Mouse (Mus musculus) forebrain, postnatal 0 days (tissue): ENCODE data around the gene Olfr698. TPM values are rescaled to one million over a fixed set of nuclear protein-coding genes. Genes with fewer than 3 reads are reported as not detected.
"Not testable (repeated sequence)": the region's sequence is repeated elsewhere in the genome, so short reads cannot be mapped to it uniquely, and the experiment has no call there.

Experiments
- ATAC-seq: fragments of 200-750 bp; cut with Nextera tagmentation; 2 replicates; pipeline ENCODE4 v1.8.0; 2017; ENCODE audit warnings: mild to moderate bottlenecking, moderate library complexity
- DNase-seq: peaks from one replicate; pipeline ENCODE4 v3.0.0-alpha.2; 2015
- H3K27ac ChIP-seq: fragments of 300-500 bp; sonication (generic); 2 replicates; pipeline ENCODE4 v1.5.1; 2014; ENCODE audit warnings: low read depth, mild to moderate bottlenecking, antibody characterized with exemption, low read length, moderate library complexity, mixed read lengths
- H3K27me3 ChIP-seq: fragments of 300-500 bp; sonication (generic); 2 replicates; pipeline ENCODE4 v1.6.1; 2014; ENCODE audit warnings: mild to moderate bottlenecking, low read length, mixed read lengths; ENCODE audit not compliant: insufficient read depth
- H3K36me3 ChIP-seq: fragments of 300-500 bp; sonication (generic); 2 replicates; pipeline ENCODE4 v1.6.1; 2014; ENCODE audit warnings: mild to moderate bottlenecking, moderate library complexity; ENCODE audit not compliant: insufficient read depth
- H3K4me1 ChIP-seq: fragments of 300-500 bp; sonication (generic); 2 replicates; pipeline ENCODE4 v1.6.1; 2014; ENCODE audit warnings: antibody characterized with exemption; ENCODE audit not compliant: insufficient read depth
- H3K4me2 ChIP-seq: fragments of 300-500 bp; sonication (generic); 2 replicates; pipeline ENCODE4 v1.6.1; 2014; ENCODE audit warnings: low read depth, mild to moderate bottlenecking, moderate library complexity
- H3K4me3 ChIP-seq: fragments of 300-500 bp; sonication (generic); 2 replicates; pipeline ENCODE4 v1.5.1; 2014; ENCODE audit warnings: low read depth, low read length, mixed read lengths
- H3K9ac ChIP-seq: fragments of 300-500 bp; sonication (generic); 2 replicates; pipeline ENCODE4 v1.6.1; 2014; ENCODE audit warnings: mild to moderate bottlenecking
- H3K9me3 ChIP-seq: fragments of 300-500 bp; sonication (generic); 2 replicates; pipeline ENCODE4 v1.6.1; 2016; ENCODE audit warnings: low read length
- CTCF ChIP-seq: sonication (generic); IDR thresholded peaks from 2 replicates; pipeline ENCODE4 v1.5.1; 2016; ENCODE audit warnings: antibody characterized with exemption, control low read depth, low read depth
- WGBS: fragments of 180-500 bp; shearing (Covaris S2); extraction: QIAGEN DNeasy Blood & Tissue Kit; methylation state at CpG from one replicate; pipeline ENCODE4 v1.1.7; 2014; 5-methylcytosine and 5-hydroxymethylcytosine counted together
- polyA plus RNA-seq: library from polyadenylated mRNA; unstranded; fragments of >200 nt; fragmentation: Nextera tagmentation; extraction: Ambion mirVana; gene quantifications from 2 replicates; pipeline ENCODE4 v1.2.1, GENCODE M21; 2015
- total RNA-seq: library from RNA; depleted of rRNA; stranded (reverse); fragments of >200 nt; gene quantifications from 2 replicates; pipeline ENCODE4 v1.2.3, GENCODE M21; 2014; rRNA removed

Olfr698 gene
- not detected in 2 replicates for total RNA-seq
- not detected in 2 replicates for polyA plus RNA-seq

DNA sequence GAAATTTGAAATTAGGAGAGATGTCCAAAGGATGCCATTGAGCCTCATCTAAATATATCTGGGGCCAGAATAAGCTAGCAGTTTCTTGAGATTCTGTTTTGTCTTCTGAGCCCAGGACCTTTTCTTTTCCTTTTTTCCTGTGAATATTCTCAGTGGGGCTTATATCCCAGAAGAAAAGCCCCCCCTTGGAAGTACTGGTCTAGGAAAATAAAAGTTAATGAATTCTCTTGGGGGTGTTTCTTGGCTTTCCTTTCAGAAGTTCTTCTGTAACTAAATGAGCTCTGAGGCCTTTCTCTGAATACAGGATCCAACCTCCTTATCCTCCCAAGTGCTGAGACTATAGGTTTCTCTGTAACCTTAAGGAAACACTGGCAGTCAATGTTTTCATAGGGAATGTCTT is at the start of gene Olfr698:
TSS of gene Olfr698 (minus strand) at position 101 of the 400 bp plus-strand sequence.
- no peak for DNase-seq
- TF ChIP-seq CTCF: no peak
- H3K27me3 ChIP-seq: no peaks in the 10 kb centered on the region
- no peaks in the 10 kb centered on the region for H3K4me1 ChIP-seq
- no peak within 1 kb of the TSS for H3K9ac ChIP-seq
- no peaks in the 10 kb centered on the region for H3K36me3 ChIP-seq
- no peak for ATAC-seq
- H3K9me3 ChIP-seq: no peaks in the 10 kb centered on the region
- no peak within 1 kb of the TSS for H3K27ac ChIP-seq
- H3K4me3 ChIP-seq: no peak within 1 kb of the TSS
- no peak within 1 kb of the TSS for H3K4me2 ChIP-seq

DNA sequence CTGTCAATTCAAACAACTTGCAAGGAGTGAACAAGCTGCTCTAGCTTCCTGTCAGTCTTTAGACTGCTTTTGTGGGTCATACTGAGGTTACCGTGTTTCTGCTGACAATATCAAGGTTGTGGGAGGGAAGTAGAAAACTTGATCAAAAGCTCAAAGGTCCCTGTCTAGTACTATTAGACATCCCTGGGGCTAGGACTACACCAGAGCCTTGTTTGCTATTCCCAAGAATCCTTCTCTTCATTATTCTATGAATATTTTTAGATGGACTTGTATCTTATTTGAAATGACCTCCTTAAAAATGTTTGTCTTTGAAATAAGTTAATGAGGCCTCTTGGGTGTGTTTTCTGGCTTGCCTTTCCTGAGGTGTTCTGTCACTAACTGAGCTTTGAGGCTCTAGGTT is 37.9 kb upstream of the Olfr698 start, which contains the start of gene Olfr699:
TSS of gene Olfr699 (minus strand) at position 101 of the 400 bp plus-strand sequence.
- ATAC-seq: no peak
- no peak for TF ChIP-seq CTCF
- H3K4me1 ChIP-seq: no peaks in the 10 kb centered on the region
- no peak within 1 kb of the TSS for H3K27ac ChIP-seq
- DNase-seq: no peak
- WGBS: 89% methylated on average over 1 of the region's 1 CpGs
- H3K27me3 ChIP-seq: no peaks in the 10 kb centered on the region
- no peaks in the 10 kb centered on the region for H3K9me3 ChIP-seq
- no peaks in the 10 kb centered on the region for H3K36me3 ChIP-seq
- H3K9ac ChIP-seq: no peak within 1 kb of the TSS
- no peak within 1 kb of the TSS for H3K4me2 ChIP-seq
- no peak within 1 kb of the TSS for H3K4me3 ChIP-seq

GRCm38 (mm10) chr7:106788330-106788729 is 33.1 kb upstream of the Olfr698 start:
- H3K36me3 ChIP-seq: no peaks in the 10 kb centered on the region
- H3K27ac ChIP-seq: no peak overlapping the region
- H3K4me1 ChIP-seq: no peaks in the 10 kb centered on the region
- no peak overlapping the region for H3K9ac ChIP-seq
- no peak overlapping the region for H3K4me2 ChIP-seq
- no peak for TF ChIP-seq CTCF
- no peaks in the 10 kb centered on the region for H3K9me3 ChIP-seq
- no peak for DNase-seq
- no peak overlapping the region for H3K4me3 ChIP-seq
- ATAC-seq: no peak
- no peaks in the 10 kb centered on the region for H3K27me3 ChIP-seq

DNA sequence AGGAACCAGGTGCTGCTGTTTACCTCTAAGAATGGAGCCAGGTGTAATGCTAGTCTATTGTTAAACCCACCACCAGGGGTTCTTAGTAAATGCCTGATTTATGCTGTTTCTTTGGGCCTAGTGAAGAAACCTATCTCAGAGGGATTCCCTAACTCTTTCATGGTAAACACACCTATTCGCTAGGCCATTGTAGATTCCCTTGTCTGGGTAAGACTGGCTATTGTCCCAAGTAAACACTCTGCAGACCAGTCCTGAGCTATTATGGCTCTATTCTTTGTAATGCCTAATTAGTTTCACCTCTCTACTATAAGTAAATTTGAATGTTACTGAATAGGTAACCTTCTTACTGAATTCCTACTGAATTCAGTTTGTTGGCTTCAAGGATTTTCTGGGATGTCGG is 5.8 kb upstream of the Olfr698 start:
- H3K9ac ChIP-seq, H3K27me3 ChIP-seq, H3K4me3 ChIP-seq, H3K4me2 ChIP-seq, DNase-seq, H3K9me3 ChIP-seq, H3K36me3 ChIP-seq, ATAC-seq, H3K4me1 ChIP-seq, H3K27ac ChIP-seq: not testable (repeated sequence)
- WGBS: 93% methylated on average over 2 of the region's 2 CpGs

DNA sequence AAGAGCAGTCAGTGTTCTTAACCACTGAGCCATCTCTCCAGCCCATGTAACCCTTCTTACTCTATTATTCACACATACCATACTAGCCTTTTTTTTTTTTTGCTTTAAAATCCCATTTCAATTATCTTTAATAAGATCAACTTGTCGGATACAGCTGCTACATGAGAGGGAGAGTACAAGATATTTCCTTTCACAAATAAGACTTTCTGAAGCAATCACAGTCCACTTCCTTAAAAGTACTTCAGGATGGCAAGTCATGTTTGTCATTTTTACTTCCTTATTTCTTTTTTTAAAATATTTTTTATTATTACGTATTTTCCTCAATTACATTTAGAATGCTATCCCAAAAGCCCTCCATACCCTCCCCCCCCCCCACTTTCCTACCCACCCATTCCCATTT is 3.6 kb upstream of the Olfr698 start:
- Histone ChIP-seq H3K27me3 (no peaks in the 10 kb centered on the region), H3K27ac (no peak overlapping the region), H3K9me3 (no peaks in the 10 kb centered on the region), H3K9ac (no peak overlapping the region), H3K36me3 (no peaks in the 10 kb centered on the region), H3K4me1 (no peaks in the 10 kb centered on the region), H3K4me3 (no peak overlapping the region), H3K4me2 (no peak overlapping the region)
- no peak for DNase-seq
- ATAC-seq: no peak
- WGBS: 85% methylated on average over 2 of the region's 2 CpGs
- no peak for TF ChIP-seq CTCF

DNA sequence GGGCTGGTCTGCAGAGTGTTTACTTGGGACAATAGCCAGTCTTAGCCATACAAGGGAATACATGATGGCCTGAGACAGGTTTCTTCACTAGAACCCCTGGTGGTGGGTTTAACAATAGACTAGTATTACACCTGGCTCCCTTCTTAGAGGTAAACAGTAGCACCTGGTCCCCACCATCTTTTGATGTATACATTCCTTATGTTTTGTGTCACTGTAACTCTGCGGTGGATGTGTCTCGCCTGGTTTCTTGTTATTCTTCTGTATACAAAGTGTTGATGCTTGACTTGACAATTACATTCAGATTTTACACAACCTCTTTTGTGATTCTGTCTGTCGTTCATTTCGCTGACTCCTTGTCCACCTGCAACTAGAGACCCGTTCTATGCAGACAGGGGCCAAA is 9.4 kb downstream of the Olfr698 start:
- H3K4me3 ChIP-seq: no peak overlapping the region
- H3K9ac ChIP-seq: no peak overlapping the region
- no peaks in the 10 kb centered on the region for H3K4me1 ChIP-seq
- H3K9me3 ChIP-seq: no peaks in the 10 kb centered on the region
- ATAC-seq (no peak), DNase-seq (no peak)
- no peak for TF ChIP-seq CTCF
- H3K36me3 ChIP-seq: no peaks in the 10 kb centered on the region
- no peaks in the 10 kb centered on the region for H3K27me3 ChIP-seq
- 92% methylated on average over 5 of the region's 5 CpGs for WGBS
- no peak overlapping the region for H3K27ac ChIP-seq
- no peak overlapping the region for H3K4me2 ChIP-seq

DNA sequence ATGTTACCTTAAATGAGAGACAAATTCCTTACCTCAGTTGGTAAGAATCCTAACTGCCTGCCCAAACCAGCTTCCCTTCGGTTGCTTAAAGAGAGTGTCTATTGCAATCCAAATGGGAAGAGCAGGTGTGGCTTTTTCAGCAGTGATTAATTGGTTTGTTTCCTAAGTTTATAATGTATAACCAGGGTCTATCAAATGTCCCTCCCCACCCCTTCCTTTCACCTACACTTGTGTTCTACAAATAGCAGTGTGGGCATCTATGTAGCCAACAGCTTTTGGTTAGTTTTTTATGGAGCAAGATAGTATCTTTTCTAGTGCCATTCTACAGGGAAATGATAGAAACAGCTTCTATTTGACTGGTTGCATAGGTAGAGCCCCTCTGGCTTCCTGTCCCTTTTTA is 12.9 kb downstream of the Olfr698 start, which contains the start of gene Olfr697:
TSS of gene Olfr697 (minus strand) at position 101 of the 400 bp plus-strand sequence.
- no peak for TF ChIP-seq CTCF
- Histone ChIP-seq H3K4me1 (no peaks in the 10 kb centered on the region), H3K4me3 (no peak within 1 kb of the TSS), H3K27ac (no peak within 1 kb of the TSS), H3K36me3 (no peaks in the 10 kb centered on the region), H3K27me3 (no peaks in the 10 kb centered on the region), H3K4me2 (no peak within 1 kb of the TSS), H3K9ac (no peak within 1 kb of the TSS), H3K9me3 (no peaks in the 10 kb centered on the region)
- no peak for ATAC-seq
- 92% methylated on average over 1 of the region's 1 CpGs for WGBS
- DNase-seq: no peak

- H3K27me3 ChIP-seq: no peaks in the 10 kb centered on the region
- ATAC-seq (no peak), DNase-seq (no peak)
- no peak overlapping the region for H3K4me3 ChIP-seq
- no peak overlapping the region for H3K4me2 ChIP-seq
- H3K9me3 ChIP-seq: no peaks in the 10 kb centered on the region
- no peak overlapping the region for H3K9ac ChIP-seq
- no peaks in the 10 kb centered on the region for H3K4me1 ChIP-seq
- no peak overlapping the region for H3K27ac ChIP-seq
- H3K36me3 ChIP-seq: no peaks in the 10 kb centered on the region
- TF ChIP-seq CTCF: no peak
These were observed 18.2 kb downstream of the Olfr698 start for GRCm38 (mm10) chr7:106737028-106737427.
